ENCODE assay signal across 8 mouse cellular contexts in the genomic region with DNA sequence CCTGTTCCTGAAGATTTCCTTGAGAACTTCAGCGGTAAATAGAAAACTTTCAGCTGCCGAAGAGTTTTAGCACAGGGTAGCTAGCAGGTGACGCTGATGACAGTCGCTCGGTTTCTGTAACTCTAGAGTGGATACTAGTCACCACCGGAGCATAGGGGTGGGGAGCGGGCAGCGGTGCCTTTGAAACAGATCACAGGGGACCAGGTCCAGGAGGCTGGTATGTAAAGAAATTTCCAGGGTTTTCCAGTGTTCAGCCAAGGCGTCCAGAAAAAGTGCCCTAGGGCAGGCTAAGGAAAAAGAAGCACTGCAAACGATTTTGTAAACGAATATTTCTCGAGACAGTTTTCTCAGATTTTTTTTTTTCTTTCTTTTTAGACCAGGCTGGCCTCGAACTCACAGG. TPM values are rescaled to one million over a fixed set of nuclear protein-coding genes. Genes with fewer than 3 reads are reported as not detected.
DNase-seq lines count a peak whose midpoint lies in the region; ATAC-seq and TF ChIP-seq lines count a peak whose summit lies in the region.

Gene Cnot11 (plus strand): TSS at position 162 of the 400 bp plus-strand sequence.

- H3K27me3 ChIP-seq in midbrain, embryonic 13.5 days: no peaks in the 10 kb centered on the region

- peak within 1 kb of the TSS; percentile 88 for H3K9ac ChIP-seq in midbrain, embryonic 13.5 days (replicated peaks)

- peak within 1 kb of the TSS; percentile 75 for H3K4me2 ChIP-seq in midbrain, embryonic 13.5 days (replicated peaks)

- no peak for TF ChIP-seq CTCF in lung, adult 2 months (IDR thresholded peaks at IDR 0.05; ENCODE audit: insufficient read depth, low read length)

- peak within 1 kb of the TSS; percentile 36; the same call in 1 of the 2 replicates for H3K27ac ChIP-seq in brown adipose tissue, adult 24 weeks (replicated peaks; ENCODE audit: low read depth, low read length)
- peak within 1 kb of the TSS; percentile 94 for H3K27ac ChIP-seq in midbrain, embryonic 13.5 days

- WGBS in lung, adult 2 months: 31% methylated on average over 13 of the region's 13 CpGs
- WGBS in midbrain, embryonic 13.5 days: 34% methylated on average over 13 of the region's 13 CpGs

- peak within 1 kb of the TSS; percentile 82 for H3K4me3 ChIP-seq in lung, adult 2 months (replicated peaks; ENCODE audit: extremely low read depth, low read depth, low read length)
- H3K4me3 ChIP-seq in brown adipose tissue, adult 24 weeks (ENCODE audit: insufficient read depth, low read depth, low read length): peak within 1 kb of the TSS; percentile 85
- peak within 1 kb of the TSS; percentile 83 for H3K4me3 ChIP-seq in midbrain, embryonic 13.5 days (replicated peaks)

- no peak for ATAC-seq in midbrain, embryonic 13.5 days

- DNase-seq in lung, adult 2 months: no peak
- no peak for DNase-seq in lung, postnatal 36 days
- DNase-seq in heart, adult 8-10 months (ENCODE audit: low spot score): no peak
- no peak for DNase-seq in layer of hippocampus, postnatal 14 days (ENCODE audit: low spot score in 2 of 2)
- no peak for DNase-seq in spleen, postnatal 10 days (ENCODE audit: low spot score in 2 of 2)
- DNase-seq in embryo, embryonic 10 days (ENCODE audit: low spot score): no peak

- H3K36me3 ChIP-seq in midbrain, embryonic 13.5 days: peaks cover 19% of the 10 kb centered on the region

- TF ChIP-seq POLR2A in lung, adult 2 months (IDR thresholded peaks at IDR 0.05; ENCODE audit: borderline replicate concordance, extremely low read depth, low read depth, low read length): no peak

- peaks cover 7% of the 10 kb centered on the region for H3K4me1 ChIP-seq in lung, adult 2 months (ENCODE audit: control insufficient read depth, insufficient read depth, low read length)
- peaks cover 4% of the 10 kb centered on the region; the same call in 1 of the 2 replicates for H3K4me1 ChIP-seq in brown adipose tissue, adult 24 weeks (ENCODE audit: control insufficient read depth, insufficient read depth, insufficient read length, low read length)
- H3K4me1 ChIP-seq in midbrain, embryonic 13.5 days (replicated peaks): peaks cover 24% of the 10 kb centered on the region

- H3K9me3 ChIP-seq in midbrain, embryonic 13.5 days: no peaks in the 10 kb centered on the region

RNA-seq across cellular contexts. Expression of gene Cnot11, which starts in this region (rescaled TPM):
- 17.8 and 20.4 TPM in 2 replicates for polyA plus RNA-seq in lung, adult 2 months (2012; rRNA removed)
- polyA plus RNA-seq in brown adipose tissue, adult 24 weeks (2012; ENCODE audit: insufficient read depth, insufficient read length, missing spikeins): 9.6 and 10.3 TPM in 2 replicates
- total RNA-seq in heart, adult 8-10 months (2022): 10 to 100 TPM; 13.3 to 15.1 (median 14.3) TPM
- 10 to 100 TPM; 22.1 to 24.9 TPM for total RNA-seq in layer of hippocampus, postnatal 14 days (2021)
- polyA plus RNA-seq in midbrain, embryonic 13.5 days (2015; fragmentation: Nextera tagmentation; extraction: Ambion mirVana): 13.4 and 16.4 TPM in 2 replicates
